Mouse (Mus musculus): ENCODE measurements around the gene Larp4b. TPM values are rescaled to one million over a fixed set of nuclear protein-coding genes. Genes with fewer than 3 reads are reported as not detected.

Gene Larp4b
- polyA plus RNA-seq, 1 experiment from 2014 or later = 33.6 TPM

DNA sequence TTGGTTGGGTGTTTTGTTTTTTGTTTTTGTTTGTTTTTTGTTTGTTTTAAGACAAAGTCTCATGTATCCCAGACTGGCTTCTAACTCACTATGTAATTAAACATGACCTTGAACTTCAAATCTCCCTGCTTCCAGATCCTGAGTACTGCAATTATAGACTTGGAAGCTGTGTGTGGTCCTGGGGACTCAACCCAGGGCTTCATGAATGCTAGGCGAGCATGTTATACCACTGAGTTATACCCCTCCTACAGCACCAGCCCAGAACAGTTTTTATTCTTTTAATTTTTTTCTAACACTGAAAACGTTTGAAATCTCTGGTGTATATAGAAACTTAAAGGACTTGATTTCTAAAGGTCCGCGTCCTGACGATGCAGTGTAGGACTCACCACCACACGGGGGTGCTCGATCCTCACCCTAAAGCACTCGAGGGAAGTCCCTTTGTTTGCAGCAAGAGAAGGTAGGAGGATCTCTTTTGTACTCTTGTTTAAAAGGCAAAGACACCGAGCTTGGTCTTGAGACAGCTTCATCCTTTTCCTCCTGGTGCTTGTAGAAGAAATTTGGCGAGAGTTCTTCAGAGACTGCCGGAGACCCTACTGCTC is 88.1 kb downstream of the Larp4b start:
- H3K4me1 ChIP-seq = no peaks in the 10 kb centered on the region
- no peak overlapping the region for H3K4me3 ChIP-seq
- no peaks in the 10 kb centered on the region for H3K27me3 ChIP-seq
- no peak overlapping the region for H3K9ac ChIP-seq
- H3K9me3 ChIP-seq = no peaks in the 10 kb centered on the region
- WGBS = 14% methylated on average over 11 of the region's 11 CpGs
- no peak overlapping the region for H3K27ac ChIP-seq
- H3K36me3 ChIP-seq = no peaks in the 10 kb centered on the region
- H3K4me2 ChIP-seq (replicated peaks) = no peak overlapping the region
- ATAC-seq (ENCODE audit: insufficient number of reproducible peaks, insufficient read depth, low FRiP score, low TSS enrichment) = 0 out of 2 replicates have a peak, but pooled peaks have one; percentile 35

DNA sequence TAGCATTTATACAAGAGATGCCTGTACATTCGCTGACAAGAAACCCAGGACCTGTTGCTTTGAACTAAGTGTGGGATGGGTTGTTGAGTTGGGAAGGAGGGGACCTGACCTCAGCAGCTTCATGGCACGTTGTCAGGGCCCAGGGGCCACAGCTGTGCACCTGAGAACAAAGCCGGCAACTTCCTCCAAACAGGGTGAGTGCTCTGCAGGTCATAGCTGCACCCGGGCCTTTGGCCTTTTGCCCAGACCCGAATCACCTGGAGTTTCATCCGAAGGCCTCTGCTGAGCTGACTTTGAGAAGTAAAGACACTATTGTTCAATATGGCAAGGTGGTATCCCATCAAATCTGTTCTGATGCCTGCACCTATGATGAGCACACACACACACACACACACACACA is 90.6 kb downstream of the Larp4b start:
- Histone ChIP-seq H3K4me1 (no peaks in the 10 kb centered on the region), H3K9me3 (no peaks in the 10 kb centered on the region), H3K4me2 (replicated peaks) (no peak overlapping the region), H3K9ac (no peak overlapping the region), H3K36me3 (no peaks in the 10 kb centered on the region), H3K27me3 (no peaks in the 10 kb centered on the region), H3K4me3 (no peak overlapping the region), H3K27ac (no peak overlapping the region)
- ATAC-seq (ENCODE audit: insufficient number of reproducible peaks, insufficient read depth, low FRiP score, low TSS enrichment) = no peak
- WGBS = 85% methylated on average over 6 of the region's 6 CpGs

- no peaks in the 10 kb centered on the region for H3K27me3 ChIP-seq
- H3K36me3 ChIP-seq = no peaks in the 10 kb centered on the region
- no peak overlapping the region for H3K9ac ChIP-seq
- ATAC-seq (ENCODE audit: insufficient number of reproducible peaks, insufficient read depth, low FRiP score, low TSS enrichment) = no peak
- no peaks in the 10 kb centered on the region for H3K9me3 ChIP-seq
- H3K4me3 ChIP-seq = no peak overlapping the region
- no peak overlapping the region for H3K4me2 ChIP-seq (replicated peaks)
- 79% methylated on average over 6 of the region's 6 CpGs for WGBS
- H3K4me1 ChIP-seq = no peaks in the 10 kb centered on the region
- H3K27ac ChIP-seq = no peak overlapping the region
These were observed 91.0 kb downstream of the Larp4b start for GRCm38 (mm10) chr13:9184716-9185115.

GRCm38 (mm10) chr13:9187156-9187555 is 93.5 kb downstream of the Larp4b start:
- Histone ChIP-seq H3K4me1 (peaks cover 3% of the 10 kb centered on the region; the same call in 1 of the 2 replicates), H3K4me2 (replicated peaks) (no peak overlapping the region), H3K27ac (no peak overlapping the region), H3K9ac (no peak overlapping the region), H3K4me3 (no peak overlapping the region), H3K9me3 (no peaks in the 10 kb centered on the region), H3K36me3 (no peaks in the 10 kb centered on the region), H3K27me3 (no peaks in the 10 kb centered on the region)
- no peak for ATAC-seq (ENCODE audit: insufficient number of reproducible peaks, insufficient read depth, low FRiP score, low TSS enrichment)
- 58% methylated on average over 7 of the region's 7 CpGs for WGBS

DNA sequence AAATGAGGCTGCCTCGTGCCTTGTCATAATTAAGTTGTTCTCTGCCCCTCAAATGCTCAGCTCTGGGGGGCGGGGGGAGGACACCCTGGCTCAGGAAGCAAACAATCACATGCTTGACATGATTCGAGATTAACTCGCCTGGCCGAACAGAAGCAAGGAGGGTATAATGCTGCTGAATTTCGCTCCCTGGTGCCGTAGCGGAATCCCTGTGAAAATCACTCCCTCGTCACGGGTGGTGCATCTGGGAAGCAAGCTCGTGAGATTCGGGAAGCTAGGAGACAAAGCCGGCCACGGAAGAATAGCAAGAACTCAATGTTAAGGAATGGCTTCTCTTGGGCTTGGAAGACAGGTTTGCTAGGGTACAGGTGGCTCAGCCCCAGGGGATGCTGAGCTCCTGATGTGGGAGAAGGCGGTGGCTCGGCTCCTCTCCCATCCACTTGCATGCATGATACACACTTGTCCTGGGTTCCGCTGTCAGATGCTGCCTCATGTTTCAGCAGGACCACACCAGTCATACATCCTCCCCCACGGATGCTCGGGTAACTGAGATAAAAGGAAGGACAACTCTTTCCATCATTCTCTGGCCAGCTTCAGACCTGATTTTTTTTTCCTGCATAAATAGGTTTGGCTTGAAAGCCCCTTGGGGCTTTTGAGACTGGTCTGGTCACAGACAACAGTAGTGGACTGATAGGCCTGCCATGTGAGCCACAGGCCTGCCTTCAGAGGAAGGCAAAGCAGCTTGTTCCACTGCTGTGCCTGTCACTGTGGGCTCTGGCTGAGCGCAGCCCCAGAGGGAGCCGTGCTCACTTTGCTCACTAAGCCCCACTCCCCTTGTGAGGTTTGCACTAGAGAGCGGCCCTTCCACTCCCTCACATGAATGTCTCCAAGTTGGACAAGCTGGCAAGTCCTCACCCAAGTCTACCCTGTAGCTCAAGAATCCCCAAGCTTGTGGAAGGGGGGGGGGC is 94.2 kb downstream of the Larp4b start:
- Histone ChIP-seq H3K4me1 (peaks cover 3% of the 10 kb centered on the region; the same call in 1 of the 2 replicates), H3K9me3 (no peaks in the 10 kb centered on the region), H3K36me3 (no peaks in the 10 kb centered on the region), H3K27ac (no peak overlapping the region), H3K27me3 (no peaks in the 10 kb centered on the region), H3K9ac (no peak overlapping the region), H3K4me3 (no peak overlapping the region), H3K4me2 (replicated peaks) (no peak overlapping the region)
- no peak for ATAC-seq (ENCODE audit: insufficient number of reproducible peaks, insufficient read depth, low FRiP score, low TSS enrichment)
- WGBS = 57% methylated on average over 22 of the region's 22 CpGs

GRCm38 (mm10) chr13:9189481-9189880 is 95.8 kb downstream of the Larp4b start:
- Histone ChIP-seq H3K4me3 (no peak overlapping the region), H3K4me2 (replicated peaks) (no peak overlapping the region), H3K9me3 (no peaks in the 10 kb centered on the region), H3K9ac (no peak overlapping the region), H3K27me3 (no peaks in the 10 kb centered on the region), H3K36me3 (no peaks in the 10 kb centered on the region), H3K4me1 (peaks cover 3% of the 10 kb centered on the region; the same call in 1 of the 2 replicates), H3K27ac (no peak overlapping the region)
- ATAC-seq (ENCODE audit: insufficient number of reproducible peaks, insufficient read depth, low FRiP score, low TSS enrichment) = no peak
- 94% methylated on average over 5 of the region's 5 CpGs for WGBS

GRCm38 (mm10) chr13:9191172-9192140 is 97.8 kb downstream of the Larp4b start:
- 41% methylated on average over 15 of the region's 15 CpGs for WGBS
- peaks cover 3% of the 10 kb centered on the region; the same call in 1 of the 2 replicates for H3K4me1 ChIP-seq
- 0 out of 2 replicates have a peak overlapping the region, but pooled peaks have one; percentile 3 for H3K4me2 ChIP-seq (replicated peaks)
- H3K9ac ChIP-seq = no peak overlapping the region
- no peak overlapping the region for H3K4me3 ChIP-seq
- H3K27ac ChIP-seq = no peak overlapping the region
- H3K36me3 ChIP-seq = no peaks in the 10 kb centered on the region
- no peaks in the 10 kb centered on the region for H3K27me3 ChIP-seq
- ATAC-seq (ENCODE audit: insufficient number of reproducible peaks, insufficient read depth, low FRiP score, low TSS enrichment) = 0 out of 2 replicates have a peak, but pooled peaks have one; percentile 53
- H3K9me3 ChIP-seq = no peaks in the 10 kb centered on the region

GRCm38 (mm10) chr13:9192797-9193330 is 99.2 kb downstream of the Larp4b start:
- ATAC-seq (ENCODE audit: insufficient number of reproducible peaks, insufficient read depth, low FRiP score, low TSS enrichment) = no peak

GRCm38 (mm10) chr13:9194656-9195055 is 101.0 kb downstream of the Larp4b start:
- ATAC-seq (ENCODE audit: insufficient number of reproducible peaks, insufficient read depth, low FRiP score, low TSS enrichment) = no peak
- H3K4me3 ChIP-seq = no peak overlapping the region

More at GRCm38 (mm10) chr13:9192797-9193330, 99.2 kb downstream of the Larp4b start:
- Histone ChIP-seq H3K27ac (no peak overlapping the region), H3K9me3 (no peaks in the 10 kb centered on the region), H3K4me1 (peaks cover 3% of the 10 kb centered on the region; the same call in 1 of the 2 replicates), H3K9ac (no peak overlapping the region), H3K4me3 (no peak overlapping the region), H3K36me3 (no peaks in the 10 kb centered on the region), H3K27me3 (no peaks in the 10 kb centered on the region; the same call in 1 of the 2 replicates), H3K4me2 (replicated peaks) (no peak overlapping the region)
- WGBS = 19% methylated on average over 9 of the region's 9 CpGs

GRCm38 (mm10) chr13:9195565-9195964 is 101.9 kb downstream of the Larp4b start:
- no peak overlapping the region for H3K9ac ChIP-seq
- no peak overlapping the region for H3K4me2 ChIP-seq (replicated peaks)
- no peaks in the 10 kb centered on the region for H3K9me3 ChIP-seq
- H3K27ac ChIP-seq = no peak overlapping the region
- WGBS = 61% methylated on average over 4 of the region's 4 CpGs
- H3K27me3 ChIP-seq = no peaks in the 10 kb centered on the region; the same call in 1 of the 2 replicates
- no peak for ATAC-seq (ENCODE audit: insufficient number of reproducible peaks, insufficient read depth, low FRiP score, low TSS enrichment)
- no peaks in the 10 kb centered on the region for H3K36me3 ChIP-seq
- peaks cover 3% of the 10 kb centered on the region; the same call in 1 of the 2 replicates for H3K4me1 ChIP-seq
- no peak overlapping the region for H3K4me3 ChIP-seq

More at GRCm38 (mm10) chr13:9194656-9195055, 101.0 kb downstream of the Larp4b start:
- H3K4me2 ChIP-seq (replicated peaks) = no peak overlapping the region
- no peak overlapping the region for H3K27ac ChIP-seq
- no peak overlapping the region for H3K9ac ChIP-seq
- no peaks in the 10 kb centered on the region for H3K9me3 ChIP-seq
- H3K27me3 ChIP-seq = no peaks in the 10 kb centered on the region; the same call in 1 of the 2 replicates
- H3K36me3 ChIP-seq = no peaks in the 10 kb centered on the region
- peaks cover 3% of the 10 kb centered on the region; the same call in 1 of the 2 replicates for H3K4me1 ChIP-seq
- 84% methylated on average over 4 of the region's 4 CpGs for WGBS

GRCm38 (mm10) chr13:9198106-9198505 is 104.4 kb downstream of the Larp4b start:
- Histone ChIP-seq H3K27me3 (no peaks in the 10 kb centered on the region; the same call in 1 of the 2 replicates), H3K4me3 (no peak overlapping the region), H3K36me3 (no peaks in the 10 kb centered on the region), H3K4me1 (no peaks in the 10 kb centered on the region), H3K4me2 (replicated peaks) (no peak overlapping the region), H3K9me3 (no peaks in the 10 kb centered on the region), H3K9ac (no peak overlapping the region), H3K27ac (no peak overlapping the region)
- WGBS = 67% methylated on average over 3 of the region's 3 CpGs
- ATAC-seq (ENCODE audit: insufficient number of reproducible peaks, insufficient read depth, low FRiP score, low TSS enrichment) = no peak

Measured in embryonic facial prominence, embryonic 12.5 days (tissue).